Mouse (Mus musculus): Measurements from ENCODE around the gene Aida.

DNA sequence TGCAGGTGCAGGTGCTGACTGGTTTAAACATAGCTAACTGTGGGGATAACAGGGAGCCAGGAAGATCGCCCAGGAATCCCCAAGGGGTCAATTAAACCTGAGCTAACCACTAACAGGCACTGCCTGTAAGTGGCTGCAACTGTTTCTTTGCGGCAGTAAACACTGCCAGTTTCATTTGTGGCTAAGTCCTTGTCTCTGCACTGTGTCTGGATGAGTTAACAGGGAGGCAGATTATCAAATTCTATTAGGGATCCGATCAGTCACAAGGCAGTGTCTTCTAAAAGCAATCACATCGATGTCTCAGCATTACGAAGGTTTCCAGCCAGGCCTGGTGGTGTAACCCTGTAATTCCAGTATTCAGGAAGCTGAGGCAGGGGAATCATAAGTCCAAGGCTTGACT, 70.0 kb downstream of the Aida start:
- TF ChIP-seq CTCF (IDR thresholded peaks at IDR 0.05; ENCODE audit: low read depth) (no peak), EP300 (IDR thresholded peaks at IDR 0.05; ENCODE audit: low read depth) (no peak)
